Mouse (Mus musculus) liver, adult 2 months (tissue): ENCODE measurements around the gene Ppp1r14a.

Experiments used
- CTCF ChIP-seq: fragments of 200-500 bp; IDR thresholded peaks from 2 replicates; pipeline ENCODE4 v1.5.1; 2011; ENCODE audit warnings: low read depth, low read length, control low read depth
- POLR2A ChIP-seq: fragments of 200-500 bp; IDR thresholded peaks from 2 replicates; pipeline ENCODE4 v1.6.1; 2011; ENCODE audit warnings: low read length, control low read depth; ENCODE audit not compliant: insufficient read depth; ENCODE audit errors: extremely low read depth

- TF ChIP-seq POLR2A: no peak
- TF ChIP-seq CTCF: no peak
Observed at GRCm38 (mm10) chr7:29262151-29262550, 27.0 kb upstream of the Ppp1r14a start.
